In genomic region chr17:65957782-65958325, GRCm38 (mm10) we compare ENCODE assay signal across 15 mouse cellular contexts. TPM values are rescaled to one million over a fixed set of nuclear protein-coding genes. Genes with fewer than 3 reads are reported as not detected.
DNase-seq lines count a peak whose midpoint lies in the region; ATAC-seq and TF ChIP-seq lines count a peak whose summit lies in the region.
"Had no signal": no experiment of that assay in that cellular context is flagged by ENCODE, and none has a peak within 500 bp of the region (broad histone marks: within the 10 kb centered on the region; RNA-seq: fewer than 3 reads in every experiment).

No protein-coding gene starts in this region.

- whole genome bisulfite sequencing in forebrain, embryonic 15.5 days, result 60% methylated on average over 8 of the region's 8 CpGs
- 80% methylated on average over 8 of the region's 8 CpGs for WGBS in forebrain, embryonic 13.5 days
- WGBS in heart, embryonic 16.5 days, result 82% methylated on average over 8 of the region's 8 CpGs
- WGBS in heart, embryonic 11.5 days (ENCODE audit: insufficient replicate concordance), result 87% methylated on average over 8 of the region's 8 CpGs
- WGBS in lung, embryonic 16.5 days, result 76% methylated on average over 8 of the region's 8 CpGs
- 90% methylated on average over 8 of the region's 8 CpGs for WGBS in intestine, embryonic 15.5 days

- H3K36me3 ChIP-seq in forebrain, embryonic 15.5 days, result no peaks in the 10 kb centered on the region
- H3K36me3 ChIP-seq in forebrain, embryonic 13.5 days (ENCODE audit: poor library complexity, severe bottlenecking), result no peaks in the 10 kb centered on the region
- no peaks in the 10 kb centered on the region for H3K36me3 ChIP-seq in heart, embryonic 16.5 days (ENCODE audit: control insufficient read depth, insufficient read depth)
- no peaks in the 10 kb centered on the region for H3K36me3 ChIP-seq in heart, embryonic 11.5 days (ENCODE audit: control insufficient read depth, insufficient read depth, low read length)
- H3K36me3 ChIP-seq in lung, embryonic 16.5 days (ENCODE audit: control insufficient read depth, insufficient read depth, low read length), result no peaks in the 10 kb centered on the region
- no peaks in the 10 kb centered on the region for H3K36me3 ChIP-seq in intestine, embryonic 15.5 days
- H3K36me3 ChIP-seq: embryonic facial prominence, embryonic 12.5 days had no signal

- no peaks in the 10 kb centered on the region for H3K4me1 ChIP-seq in forebrain, embryonic 15.5 days
- no peaks in the 10 kb centered on the region for H3K4me1 ChIP-seq in forebrain, embryonic 13.5 days
- peaks cover 4% of the 10 kb centered on the region; the same call in 1 of the 2 replicates for H3K4me1 ChIP-seq in heart, embryonic 16.5 days (ENCODE audit: control insufficient read depth, insufficient read depth, low read length)
- H3K4me1 ChIP-seq in heart, embryonic 11.5 days (ENCODE audit: control insufficient read depth, insufficient read depth, low read length), result no peaks in the 10 kb centered on the region
- H3K4me1 ChIP-seq in lung, embryonic 16.5 days (replicated peaks; ENCODE audit: control insufficient read depth, insufficient read depth, low read length), result peaks cover 3% of the 10 kb centered on the region; the same call in 1 of the 2 replicates
- H3K4me1 ChIP-seq in intestine, embryonic 15.5 days (replicated peaks), result no peaks in the 10 kb centered on the region

- no peak overlapping the region for H3K9ac ChIP-seq in forebrain, embryonic 15.5 days (replicated peaks)
- H3K9ac ChIP-seq in forebrain, embryonic 13.5 days, result no peak overlapping the region
- H3K9ac ChIP-seq in heart, embryonic 16.5 days (ENCODE audit: low read length), result no peak overlapping the region
- H3K9ac ChIP-seq in heart, embryonic 11.5 days (ENCODE audit: low read depth, low read length), result no peak overlapping the region
- no peak overlapping the region for H3K9ac ChIP-seq in lung, embryonic 16.5 days (ENCODE audit: low read length)
- H3K9ac ChIP-seq in intestine, embryonic 15.5 days, result no peak overlapping the region
- H3K9ac ChIP-seq: embryonic facial prominence, embryonic 12.5 days had no signal

- H3K9me3 ChIP-seq in forebrain, embryonic 15.5 days, result no peaks in the 10 kb centered on the region
- no peaks in the 10 kb centered on the region for H3K9me3 ChIP-seq in forebrain, embryonic 13.5 days (replicated peaks)
- no peaks in the 10 kb centered on the region for H3K9me3 ChIP-seq in heart, embryonic 16.5 days (replicated peaks; ENCODE audit: control insufficient read depth, low read length)
- H3K9me3 ChIP-seq in heart, embryonic 11.5 days (replicated peaks; ENCODE audit: control insufficient read depth, low read length), result no peaks in the 10 kb centered on the region
- no peaks in the 10 kb centered on the region for H3K9me3 ChIP-seq in lung, embryonic 16.5 days (ENCODE audit: control insufficient read depth, low read length)
- no peaks in the 10 kb centered on the region for H3K9me3 ChIP-seq in intestine, embryonic 15.5 days
- H3K9me3 ChIP-seq: embryonic facial prominence, embryonic 12.5 days had no signal

- no peak for DNase-seq in lung, postnatal 4 days
- DNase-seq in brain, embryonic 14.5 days (ENCODE audit: low read depth), result peak; percentile 71
- DNase-seq: adrenal gland, postnatal 10 days; gastrocnemius, postnatal 14 days; kidney, adult 8-10 months; layer of hippocampus, adult 9-11 months; lung, adult 2 months had no signal

- H3K27ac ChIP-seq in forebrain, embryonic 15.5 days (replicated peaks), result 0 out of 2 replicates have a peak overlapping the region, but pooled peaks have one; percentile 19
- H3K27ac ChIP-seq in forebrain, embryonic 13.5 days, result no peak overlapping the region
- peak overlapping the region; percentile 34; the same call in 1 of the 2 replicates for H3K27ac ChIP-seq in heart, embryonic 16.5 days (ENCODE audit: low read length)
- no peak overlapping the region for H3K27ac ChIP-seq in heart, embryonic 11.5 days (ENCODE audit: low read depth, low read length)
- peak overlapping the region; percentile 66 for H3K27ac ChIP-seq in lung, embryonic 16.5 days (ENCODE audit: low read length)
- H3K27ac ChIP-seq in intestine, embryonic 15.5 days, result no peak overlapping the region
- H3K27ac ChIP-seq: embryonic facial prominence, embryonic 12.5 days had no signal

- H3K27me3 ChIP-seq in forebrain, embryonic 15.5 days, result no peaks in the 10 kb centered on the region
- no peaks in the 10 kb centered on the region for H3K27me3 ChIP-seq in forebrain, embryonic 13.5 days
- no peaks in the 10 kb centered on the region for H3K27me3 ChIP-seq in heart, embryonic 16.5 days (ENCODE audit: control insufficient read depth, insufficient read depth, low read length)
- H3K27me3 ChIP-seq in heart, embryonic 11.5 days (ENCODE audit: control insufficient read depth, insufficient read depth, low read length), result no peaks in the 10 kb centered on the region
- no peaks in the 10 kb centered on the region for H3K27me3 ChIP-seq in lung, embryonic 16.5 days (ENCODE audit: control insufficient read depth, insufficient read depth, low read depth, low read length)
- H3K27me3 ChIP-seq in intestine, embryonic 15.5 days (replicated peaks), result no peaks in the 10 kb centered on the region
- H3K27me3 ChIP-seq: embryonic facial prominence, embryonic 12.5 days had no signal

- TF ChIP-seq POLR2A in brain, embryonic 14.5 days (IDR thresholded peaks at IDR 0.05; ENCODE audit: borderline replicate concordance, extremely low read depth, insufficient read depth, insufficient read length, poor library complexity, severe bottlenecking), result no peak

- no peak; the same call in 1 of the 2 replicates for ATAC-seq in forebrain, embryonic 15.5 days (replicated peaks)
- ATAC-seq in forebrain, embryonic 13.5 days, result no peak
- no peak; the same call in 1 of the 2 replicates for ATAC-seq in heart, embryonic 16.5 days (replicated peaks; ENCODE audit: extremely low read depth, insufficient read depth, low FRiP score)
- ATAC-seq in heart, embryonic 11.5 days (replicated peaks; ENCODE audit: insufficient number of reproducible peaks, low FRiP score, low TSS enrichment), result no peak
- ATAC-seq in lung, embryonic 16.5 days (ENCODE audit: low read depth), result peak; percentile 41
- ATAC-seq in intestine, embryonic 15.5 days, result no peak
- ATAC-seq: hindbrain, embryonic 16.5 days had no signal

- H3K4me2 ChIP-seq in forebrain, embryonic 15.5 days (replicated peaks), result no peak overlapping the region
- no peak overlapping the region for H3K4me2 ChIP-seq in forebrain, embryonic 13.5 days
- no peak overlapping the region for H3K4me2 ChIP-seq in heart, embryonic 16.5 days (ENCODE audit: low read depth, low read length)
- H3K4me2 ChIP-seq in heart, embryonic 11.5 days, result no peak overlapping the region
- H3K4me2 ChIP-seq in lung, embryonic 16.5 days (ENCODE audit: low read depth, low read length), result no peak overlapping the region
- H3K4me2 ChIP-seq in intestine, embryonic 15.5 days (replicated peaks), result no peak overlapping the region
- H3K4me2 ChIP-seq: embryonic facial prominence, embryonic 12.5 days had no signal

- no peak overlapping the region for H3K4me3 ChIP-seq in forebrain, embryonic 15.5 days
- H3K4me3 ChIP-seq in forebrain, embryonic 13.5 days, result no peak overlapping the region
- no peak overlapping the region for H3K4me3 ChIP-seq in heart, embryonic 16.5 days (ENCODE audit: low read length)
- no peak overlapping the region for H3K4me3 ChIP-seq in heart, embryonic 11.5 days (ENCODE audit: low read depth, low read length)
- H3K4me3 ChIP-seq in lung, embryonic 16.5 days (ENCODE audit: low read length), result no peak overlapping the region
- H3K4me3 ChIP-seq in intestine, embryonic 15.5 days (replicated peaks), result no peak overlapping the region
- H3K4me3 ChIP-seq: embryonic facial prominence, embryonic 12.5 days had no signal

- no peak for TF ChIP-seq CTCF in brain, embryonic 14.5 days (IDR thresholded peaks at IDR 0.05; ENCODE audit: borderline replicate concordance, extremely low read depth, insufficient read depth, insufficient read length)

RNA-seq across cellular contexts. Expression of gene Twsg1, which starts 6.8 kb away (rescaled TPM):
- 76.3 and 77.5 TPM in 2 replicates for polyA plus RNA-seq in forebrain, embryonic 15.5 days (2015; fragmentation: Nextera tagmentation; extraction: Ambion mirVana)
- polyA plus RNA-seq in forebrain, embryonic 13.5 days (2015; fragmentation: Nextera tagmentation; extraction: Ambion mirVana), result 75.2 and 84.1 TPM in 2 replicates
- 101 and 105 TPM in 2 replicates for polyA plus RNA-seq in heart, embryonic 16.5 days (2015; fragmentation: Nextera tagmentation; extraction: Ambion mirVana)
- polyA plus RNA-seq in heart, embryonic 11.5 days (2014; fragmentation: Nextera tagmentation; extraction: Ambion mirVana), result 86.8 and 93.6 TPM in 2 replicates
- 126 and 129 TPM in 2 replicates for polyA plus RNA-seq in lung, embryonic 16.5 days (2015; fragmentation: Nextera tagmentation; extraction: Ambion mirVana)
- polyA plus RNA-seq in brain, embryonic 14.5 days (2012; rRNA removed), result 49.1 and 53.5 TPM in 2 replicates
- 74.6 and 82.4 TPM in 2 replicates for polyA plus RNA-seq in intestine, embryonic 15.5 days (2015; fragmentation: Nextera tagmentation; extraction: Ambion mirVana)

Comparison
In these comparisons a context has a peak if more than half of its experiments do, and no peak if none do; other contexts are left out.
1. H3K27ac ChIP-seq: peak in forebrain, embryonic 15.5 days (single experiment), heart, embryonic 16.5 days (single experiment) and lung, embryonic 16.5 days (single experiment); none in forebrain, embryonic 13.5 days (single experiment), heart, embryonic 11.5 days (single experiment) and intestine, embryonic 15.5 days (single experiment).